In the genomic region with DNA sequence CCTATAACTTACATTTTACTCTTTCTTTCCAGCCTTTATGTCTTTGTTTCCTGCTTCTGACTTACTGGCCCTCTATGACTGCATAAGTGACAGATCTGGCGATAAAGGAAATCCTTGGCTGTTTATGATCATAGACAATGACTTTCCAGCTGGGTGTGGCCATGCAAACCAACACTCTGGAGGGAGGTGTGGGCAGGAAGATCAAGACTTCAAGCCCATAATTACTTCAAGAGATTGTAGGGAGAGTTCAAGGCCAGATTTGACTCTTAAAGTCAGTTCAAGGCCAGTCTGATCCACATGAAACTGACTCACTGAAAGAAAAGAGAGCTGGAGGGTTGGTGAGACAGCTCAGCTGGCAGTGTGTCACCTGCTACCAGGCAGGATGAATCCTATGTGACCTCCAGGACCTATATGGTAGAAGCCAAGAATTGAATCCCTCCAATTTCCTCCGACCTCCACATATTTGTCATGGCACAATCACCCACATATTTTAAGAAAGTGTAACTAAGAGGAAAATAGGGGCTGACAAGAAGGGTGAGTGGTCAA, we compare ENCODE assay signal across 24 mouse cellular contexts. TPM values are rescaled to one million over a fixed set of nuclear protein-coding genes. Genes with fewer than 3 reads are reported as not detected.
"Had no signal": no experiment of that assay in that cellular context is flagged by ENCODE, and none has a peak within 500 bp of the region (broad histone marks: within the 10 kb centered on the region; RNA-seq: fewer than 3 reads in every experiment).

No protein-coding gene starts in this region.

- H3K4me1 ChIP-seq: limb, embryonic 10.5 days; limb, embryonic 13.5 days; liver, embryonic 12.5 days; liver, embryonic 15.5 days; lung, embryonic 15.5 days; midbrain, embryonic 13.5 days; neural tube, embryonic 13.5 days; stomach, embryonic 15.5 days had no signal

- H3K27ac ChIP-seq: layer of hippocampus, adult 2 months; limb, embryonic 10.5 days; limb, embryonic 13.5 days; liver, embryonic 12.5 days; liver, embryonic 15.5 days; lung, embryonic 15.5 days; midbrain, embryonic 10.5 days; midbrain, embryonic 13.5 days; neural tube, embryonic 13.5 days; stomach, embryonic 15.5 days had no signal

- H3K9ac ChIP-seq: limb, embryonic 13.5 days; liver, embryonic 12.5 days; liver, embryonic 15.5 days; lung, embryonic 15.5 days; midbrain, embryonic 13.5 days; neural tube, embryonic 13.5 days; stomach, embryonic 15.5 days had no signal

- H3K4me3 ChIP-seq: layer of hippocampus, adult 2 months; limb, embryonic 10.5 days; limb, embryonic 13.5 days; liver, embryonic 12.5 days; liver, embryonic 15.5 days; lung, embryonic 15.5 days; megakaryocyte, embryonic 14.5 days; midbrain, embryonic 10.5 days; midbrain, embryonic 13.5 days; myocyte; neural tube, embryonic 13.5 days; stomach, embryonic 15.5 days had no signal

- H3K4me2 ChIP-seq: limb, embryonic 13.5 days; liver, embryonic 12.5 days; liver, embryonic 15.5 days; lung, embryonic 15.5 days; midbrain, embryonic 13.5 days; neural tube, embryonic 13.5 days; stomach, embryonic 15.5 days had no signal

- DNase-seq: kidney, adult 18-20 months; kidney, adult 9 months; kidney, postnatal 14 days; kidney, postnatal 4 days; layer of hippocampus, adult 9-11 months; liver; lung, adult 18-20 months; lung, postnatal 10 days; lung, postnatal 36 days; thymus, postnatal 25 days had no signal

- H3K27me3 ChIP-seq: limb, embryonic 13.5 days; liver, embryonic 12.5 days; liver, embryonic 15.5 days; lung, embryonic 15.5 days; megakaryocyte, embryonic 14.5 days; midbrain, embryonic 13.5 days; neural tube, embryonic 13.5 days; stomach, embryonic 15.5 days had no signal

- ATAC-seq: liver, embryonic 12.5 days; midbrain, embryonic 13.5 days; midbrain, embryonic 16.5 days had no signal

- H3K9me3 ChIP-seq: limb, embryonic 10.5 days; limb, embryonic 13.5 days; liver, embryonic 12.5 days; liver, embryonic 15.5 days; lung, embryonic 15.5 days; megakaryocyte, embryonic 14.5 days; midbrain, embryonic 10.5 days; midbrain, embryonic 13.5 days; neural tube, embryonic 13.5 days; stomach, embryonic 15.5 days had no signal

RNA-seq across cellular contexts. Expression of gene 1700020D05Rik, which starts 3.2 kb away (rescaled TPM):
- polyA plus RNA-seq: kidney, embryonic 16.5 days; limb, embryonic 10.5 days; limb, embryonic 13.5 days; liver, embryonic 12.5 days; midbrain, embryonic 10.5 days; midbrain, embryonic 16.5 days; neural tube, embryonic 13.5 days; stomach, embryonic 15.5 days had no signal
